Mouse (Mus musculus) left cerebral cortex, adult 2 months (tissue): ENCODE measurements at regions not wholly inside any gene's neighbourhood (a gene's known extent, or its start where the extent isn't known, plus 50 kb on each side); places are given as distances from the start of the nearest gene placed in this dataset.
A peak's percentile ranks its signal among the peaks of the same experiment; 100 is the strongest.

Experiments
- DNase-seq, 2 experiments: peaks; one replicate each; pipeline ENCODE4 v3.0.0; 2021 to 2022; ENCODE audit warnings: low spot score in 2 of 2, mixed read lengths in 1 of 2; ENCODE audit errors: extremely low spot score in 1 of 2
- H3K27ac ChIP-seq: fragments of 200-600 bp; 2 replicates; pipeline ENCODE4 v1.8.1; 2022
- H3K4me3 ChIP-seq: fragments of 200-600 bp; 2 replicates; pipeline ENCODE4 v1.8.1; 2022
- CTCF ChIP-seq: fragments of 200-600 bp; IDR thresholded peaks from 2 replicates; pipeline ENCODE4 v1.8.1; 2022; ENCODE audit warnings: antibody characterized with exemption, mild to moderate bottlenecking, moderate library complexity
- intact Hi-C: fragments of 180-260 bp; cut with DNase I; formaldehyde crosslinking; loops from one replicate; pipeline ENCODE4 v1.15.1; 2025

DNA sequence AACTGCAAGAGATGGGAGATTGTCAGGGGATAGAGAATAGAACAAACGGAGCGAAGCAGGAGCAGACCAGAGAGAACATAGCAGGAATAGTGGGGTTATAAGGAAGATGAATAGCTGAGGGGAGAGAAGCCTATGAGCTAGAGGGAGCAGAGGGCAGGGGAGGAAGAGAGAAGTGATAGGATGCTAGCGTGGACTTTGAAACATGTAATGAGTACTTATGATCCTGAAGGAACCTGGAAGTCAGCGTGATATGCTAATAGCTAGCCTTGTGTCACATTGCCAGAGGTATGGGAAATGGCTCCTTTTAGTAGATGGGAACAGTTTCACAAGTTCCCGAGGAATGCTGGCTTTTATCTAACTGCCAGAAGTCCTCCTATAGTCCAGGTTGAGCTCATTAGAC is 51.8 kb downstream of the Calml3 start:
- DNase-seq = no peak
- TF ChIP-seq CTCF = no peak
- no peak overlapping the region for H3K4me3 ChIP-seq
- intact Hi-C loops = no loop called here
- no peak overlapping the region for H3K27ac ChIP-seq

DNA sequence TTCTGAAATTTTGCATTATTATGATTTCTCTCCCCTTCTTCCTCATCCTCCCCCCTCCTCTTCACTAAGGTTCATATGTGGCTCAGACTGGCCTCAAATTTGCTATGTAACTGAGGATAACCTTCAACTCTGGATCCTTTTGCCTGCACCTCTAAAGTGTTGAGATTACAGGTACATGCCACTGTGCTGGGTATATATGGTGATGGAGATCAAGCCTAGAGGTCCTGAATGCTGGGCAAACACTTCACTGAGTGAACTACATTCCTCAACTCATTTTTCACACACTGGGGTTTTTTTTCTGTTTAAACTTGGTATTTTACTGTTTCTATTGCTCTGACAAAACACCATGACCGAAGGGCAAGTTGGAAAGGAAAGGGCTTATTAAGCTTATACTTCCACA is 52.9 kb downstream of the Calml3 start:
- intact Hi-C loops = no loop called here

DNA sequence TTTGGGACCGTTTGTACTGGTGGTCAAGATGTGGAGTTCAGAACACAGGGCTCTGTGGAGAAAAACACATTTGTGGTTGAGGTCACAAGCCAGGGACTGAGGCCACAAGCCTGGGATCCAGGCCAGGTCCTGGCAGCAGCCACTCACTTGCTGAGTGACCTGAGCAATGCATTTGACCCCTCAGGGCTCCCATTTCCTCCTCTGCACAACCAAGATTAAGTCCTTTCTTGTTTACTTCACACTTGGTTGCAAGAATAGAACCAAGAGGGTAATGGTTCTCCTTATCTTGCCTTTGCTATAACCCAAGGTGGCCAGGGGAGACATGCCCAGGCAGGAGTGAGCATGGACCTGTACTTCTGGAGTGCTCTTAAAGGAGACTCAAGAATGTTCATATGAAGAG is 53.4 kb downstream of the Calml3 start:
- no peak overlapping the region for H3K4me3 ChIP-seq
- DNase-seq = no peak
- TF ChIP-seq CTCF = no peak
- H3K27ac ChIP-seq = no peak overlapping the region
- intact Hi-C loops = no loop called here

More for the DNA sequence above, 52.9 kb downstream of the Calml3 start:
- no peak overlapping the region for H3K4me3 ChIP-seq
- no peak for TF ChIP-seq CTCF
- no peak for DNase-seq
- no peak overlapping the region for H3K27ac ChIP-seq

DNA sequence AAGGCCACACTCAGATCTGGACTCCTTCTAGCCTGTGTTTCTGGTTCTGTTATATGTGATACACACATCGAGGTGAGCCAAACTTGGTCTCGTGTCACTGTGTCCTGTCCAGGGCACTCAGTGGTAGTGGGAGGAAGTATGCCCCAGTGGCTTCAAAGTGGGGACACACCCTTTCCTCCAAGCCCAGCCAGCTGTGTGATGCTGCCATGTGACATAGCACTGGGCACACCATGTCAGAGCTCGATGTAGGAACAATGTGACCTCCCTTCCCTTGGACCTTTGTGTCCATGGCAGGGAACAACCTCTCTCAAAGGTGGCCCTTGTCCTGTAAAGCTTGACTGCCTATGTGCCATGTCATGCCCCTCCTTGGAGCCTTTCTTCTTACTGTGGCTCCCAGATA is 54.5 kb downstream of the Calml3 start:
- intact Hi-C loops = no loop called here
- no peak for TF ChIP-seq CTCF
- DNase-seq = no peak
- H3K4me3 ChIP-seq = no peak overlapping the region
- no peak overlapping the region for H3K27ac ChIP-seq

DNA sequence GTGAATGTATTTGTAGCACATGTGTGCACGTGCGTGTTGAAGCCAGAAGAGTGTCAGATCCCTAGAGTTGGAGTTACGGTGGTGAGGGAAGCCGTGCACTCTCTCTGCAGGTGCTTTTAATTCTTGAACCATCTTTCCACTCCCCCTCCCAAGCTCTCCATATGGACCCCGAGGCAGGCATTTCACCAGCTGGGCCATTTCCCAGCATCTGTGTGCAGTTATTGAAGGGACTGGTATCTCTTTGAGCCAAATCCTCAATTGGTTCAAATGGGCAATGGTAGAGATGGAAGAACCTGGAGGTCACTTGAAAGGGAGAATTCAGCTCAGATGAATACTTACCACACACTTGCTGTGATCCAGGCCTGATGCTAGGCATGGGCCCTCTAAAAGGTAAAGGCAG is 55.3 kb downstream of the Calml3 start:
- intact Hi-C loops = no loop called here
- H3K27ac ChIP-seq = no peak overlapping the region
- no peak for TF ChIP-seq CTCF
- no peak for DNase-seq
- H3K4me3 ChIP-seq = no peak overlapping the region

DNA sequence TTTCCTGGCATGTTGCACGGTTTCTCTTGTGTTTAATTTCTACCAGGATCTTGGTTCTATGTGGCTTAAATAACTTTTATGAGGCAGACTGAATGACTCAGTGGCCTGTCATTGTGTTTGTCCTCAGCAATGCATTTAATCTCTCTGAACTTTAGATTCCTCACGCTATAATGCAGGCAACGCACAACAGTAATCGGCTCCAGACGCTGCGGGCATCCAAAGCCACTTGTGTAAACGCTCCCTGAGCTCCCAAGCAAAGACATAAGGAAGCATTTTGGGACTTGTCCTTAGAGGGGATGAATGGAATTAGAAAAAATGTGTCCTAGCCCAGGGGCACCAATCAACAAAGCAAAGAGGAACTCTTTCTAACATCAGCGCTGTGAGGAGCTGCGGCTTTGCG is 57.6 kb downstream of the Calml3 start:
- no peak overlapping the region for H3K27ac ChIP-seq
- DNase-seq = no peak
- H3K4me3 ChIP-seq = no peak overlapping the region
- intact Hi-C loops = no loop called here
- TF ChIP-seq CTCF = no peak

DNA sequence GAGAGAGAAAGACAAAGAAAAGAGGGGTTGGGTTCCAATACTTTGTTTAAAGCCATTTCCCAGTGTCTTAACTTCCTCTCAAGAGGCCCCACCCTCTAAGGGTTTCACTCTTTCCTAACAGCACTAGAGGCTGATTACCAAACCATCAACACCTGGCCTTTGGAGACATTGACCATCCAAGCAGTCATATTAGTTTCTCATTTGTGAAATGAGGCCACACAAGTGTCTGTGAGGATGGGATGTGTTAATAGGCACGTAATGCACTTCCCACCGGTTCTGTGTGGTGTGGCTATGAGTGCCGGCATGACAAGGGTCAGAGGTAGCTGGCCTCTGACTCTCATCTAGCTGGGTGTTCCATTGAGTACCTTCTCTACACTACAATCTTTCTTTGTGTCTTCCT is 59.2 kb downstream of the Calml3 start:
- intact Hi-C loops = no loop called here
- TF ChIP-seq CTCF = no peak
- no peak for DNase-seq
- no peak overlapping the region for H3K27ac ChIP-seq
- no peak overlapping the region for H3K4me3 ChIP-seq

DNA sequence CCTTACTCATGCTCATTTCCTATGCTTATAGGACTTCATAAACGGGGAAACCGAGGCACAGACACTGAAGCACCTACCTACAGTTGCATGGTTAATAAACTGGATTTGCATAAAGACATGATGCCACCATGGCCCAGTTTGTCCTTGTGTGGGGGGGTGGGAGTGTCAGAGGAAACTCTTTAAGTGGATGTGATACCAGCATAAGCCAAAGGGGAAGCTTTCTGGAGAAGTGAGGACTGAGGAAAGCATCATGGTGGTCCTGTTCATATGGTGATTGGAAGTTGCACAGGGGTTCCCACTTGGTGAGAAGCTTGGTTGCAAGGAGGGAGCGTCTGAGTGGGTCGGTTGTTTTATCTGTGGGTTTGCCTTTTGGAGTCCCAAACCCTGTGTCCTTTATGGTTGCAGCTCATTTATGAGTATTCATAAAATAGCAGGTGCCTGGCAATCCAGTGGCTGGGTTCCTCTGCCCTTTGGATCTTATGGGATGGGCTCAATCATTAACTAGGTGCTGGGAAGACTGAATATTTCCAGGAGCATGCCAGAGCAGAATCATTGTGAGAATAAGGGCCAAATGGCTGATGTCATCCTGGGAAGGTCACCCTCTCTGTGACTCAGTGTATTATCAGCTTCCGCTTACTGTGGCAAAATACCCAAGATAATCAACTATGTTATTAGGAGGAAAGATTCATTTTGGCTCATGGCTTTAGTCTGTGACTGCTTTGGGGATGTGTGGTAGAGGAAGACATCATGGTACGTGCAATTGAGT is 60.2 kb downstream of the Calml3 start:
- DNase-seq = no peak
- Histone ChIP-seq H3K27ac (no peak overlapping the region), H3K4me3 (no peak overlapping the region)
- TF ChIP-seq CTCF = no peak
- intact Hi-C loops = no loop called here

DNA sequence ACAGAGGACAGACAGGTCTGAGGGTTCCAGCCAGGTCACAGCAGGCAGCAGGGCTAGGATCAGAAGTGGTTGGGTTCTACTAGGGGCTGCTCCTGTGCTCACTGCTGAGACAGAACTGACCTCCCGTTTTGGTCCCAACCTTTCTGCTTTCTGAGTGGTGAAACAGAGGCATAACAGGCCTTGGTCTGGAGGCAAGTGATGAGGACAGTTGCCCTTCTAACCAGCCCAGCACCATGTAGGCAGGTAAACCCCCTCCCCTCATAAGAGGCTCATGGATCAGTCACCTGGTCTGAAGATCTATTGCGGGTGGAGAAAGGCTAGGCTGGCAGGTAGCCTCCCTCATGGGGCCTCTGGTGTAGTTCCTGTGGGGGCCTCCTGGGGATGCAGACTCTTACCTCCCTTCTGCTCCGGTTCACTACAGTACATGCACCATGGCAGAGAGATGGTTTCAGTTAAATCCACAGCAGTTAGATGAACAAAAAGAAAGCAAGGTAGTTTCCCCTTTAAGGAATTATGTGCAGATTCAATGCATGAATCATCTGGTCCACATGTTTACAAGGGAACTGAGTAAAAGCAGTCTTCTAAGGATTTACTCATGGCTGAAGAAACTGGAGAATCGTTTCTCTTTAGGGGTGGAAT is 61.2 kb downstream of the Calml3 start:
- TF ChIP-seq CTCF = no peak; the same call in 1 of the 2 replicates
- Histone ChIP-seq H3K4me3 (no peak overlapping the region), H3K27ac (no peak overlapping the region)
- peak in 1 of 2 experiments; percentile 5 for DNase-seq
- intact Hi-C loops = no loop called here

DNA sequence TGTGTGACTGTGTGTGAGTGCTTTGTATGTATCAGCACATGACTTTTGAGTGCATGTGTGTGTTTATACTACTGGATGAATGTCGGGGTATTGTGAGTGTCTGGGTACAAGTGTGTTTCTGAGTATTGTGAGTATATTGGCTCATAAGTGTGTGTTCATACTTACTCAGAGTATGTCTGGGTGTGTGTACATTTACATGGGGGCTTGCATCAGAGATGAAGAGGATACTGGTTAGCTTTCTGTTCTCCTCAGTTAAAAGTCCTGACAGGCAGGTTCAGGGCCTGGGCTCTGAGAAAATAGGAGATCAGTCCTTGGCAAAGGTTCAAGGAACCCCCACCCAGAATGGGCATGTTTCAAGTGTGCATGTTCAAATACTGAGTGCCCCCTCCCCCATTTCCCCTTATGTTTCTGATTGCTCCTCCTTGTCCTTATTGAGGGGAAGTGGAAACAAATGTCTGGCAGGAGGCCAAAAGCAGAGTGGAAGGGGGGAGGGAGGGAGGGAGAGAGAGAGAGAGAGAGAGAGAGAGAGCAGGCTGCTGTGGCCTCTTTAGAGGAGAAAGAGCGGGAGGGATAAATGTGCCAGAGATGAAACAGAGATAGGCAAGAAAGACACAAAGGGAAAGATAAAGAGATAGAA is 61.9 kb downstream of the Calml3 start:
- Histone ChIP-seq H3K4me3 (no peak overlapping the region), H3K27ac (no peak overlapping the region)
- DNase-seq = peak in 1 of 2 experiments; percentile 2
- intact Hi-C loops = no loop called here
- no peak for TF ChIP-seq CTCF

DNA sequence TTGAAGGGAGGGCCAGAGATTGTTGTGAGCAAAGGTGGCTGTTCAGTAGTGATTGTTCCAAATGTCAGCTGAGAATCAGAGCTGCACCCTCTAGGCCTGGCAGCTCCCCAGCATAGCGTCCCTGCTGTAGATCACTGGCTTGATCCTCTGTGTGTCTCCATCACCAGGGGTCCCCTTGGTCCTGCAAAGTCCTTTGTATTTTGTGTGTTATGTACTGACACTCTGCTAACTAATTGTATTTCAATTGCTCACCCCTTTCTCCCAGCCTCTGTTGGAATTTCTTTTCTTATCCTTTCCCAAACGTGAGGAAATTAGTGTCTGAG is 73.5 kb downstream of the Calml3 start:
- no peak overlapping the region for H3K4me3 ChIP-seq
- TF ChIP-seq CTCF = no peak
- no peak for DNase-seq
- intact Hi-C loops = no loop called here
- no peak overlapping the region for H3K27ac ChIP-seq

DNA sequence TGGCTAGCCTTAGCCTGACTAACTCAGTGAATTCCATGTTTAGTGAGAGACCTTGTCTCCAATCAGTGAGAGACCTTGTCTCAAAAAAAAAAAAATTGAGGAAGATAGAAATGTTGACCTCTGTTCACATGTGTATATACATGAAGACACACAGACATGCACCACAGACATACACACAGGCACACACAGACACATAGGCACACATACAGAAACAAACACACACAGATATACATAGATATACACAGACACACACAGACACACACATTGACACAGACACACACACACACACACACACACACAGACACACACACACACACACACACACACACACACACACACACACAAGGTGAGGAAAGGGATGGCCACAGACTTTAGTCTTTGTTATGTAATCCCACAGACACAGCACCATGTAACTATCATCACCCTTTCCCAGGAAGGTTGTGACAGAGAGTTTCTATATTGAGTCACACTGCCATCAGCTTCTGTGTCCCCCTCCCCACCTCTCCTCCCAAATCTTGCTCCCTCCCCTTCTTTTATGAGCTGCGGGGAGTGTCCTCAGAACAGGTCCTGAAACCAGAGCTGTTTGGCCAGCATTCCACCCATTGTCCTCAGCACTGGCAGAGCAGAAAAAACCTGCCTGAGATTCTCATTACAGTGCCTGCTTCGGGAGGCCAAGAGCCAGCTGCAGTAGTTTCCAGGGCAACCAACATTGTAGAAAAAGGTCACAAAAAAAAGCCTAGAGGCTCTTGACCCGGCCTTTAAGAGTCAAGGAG is 74.0 kb downstream of the Calml3 start:
- TF ChIP-seq CTCF = no peak
- intact Hi-C loops = no loop called here
- Histone ChIP-seq H3K4me3 (no peak overlapping the region), H3K27ac (no peak overlapping the region)
- DNase-seq = no peak
